Mouse (Mus musculus) urinary bladder, postnatal 4 days (tissue): Measurements from ENCODE around the gene Foxa3.
A peak's percentile ranks its signal among the peaks of the same experiment; 100 is the strongest.
"Not testable (repeated sequence)": the region's sequence is repeated elsewhere in the genome, so short reads cannot be mapped to it uniquely, and the experiment has no call there.

Source experiments
- DNase-seq, 2 experiments: peaks; one replicate each; pipeline ENCODE4 v3.0.0; 2021 to 2022; ENCODE audit warnings: low spot score in 2 of 2

Gene Foxa3

DNA sequence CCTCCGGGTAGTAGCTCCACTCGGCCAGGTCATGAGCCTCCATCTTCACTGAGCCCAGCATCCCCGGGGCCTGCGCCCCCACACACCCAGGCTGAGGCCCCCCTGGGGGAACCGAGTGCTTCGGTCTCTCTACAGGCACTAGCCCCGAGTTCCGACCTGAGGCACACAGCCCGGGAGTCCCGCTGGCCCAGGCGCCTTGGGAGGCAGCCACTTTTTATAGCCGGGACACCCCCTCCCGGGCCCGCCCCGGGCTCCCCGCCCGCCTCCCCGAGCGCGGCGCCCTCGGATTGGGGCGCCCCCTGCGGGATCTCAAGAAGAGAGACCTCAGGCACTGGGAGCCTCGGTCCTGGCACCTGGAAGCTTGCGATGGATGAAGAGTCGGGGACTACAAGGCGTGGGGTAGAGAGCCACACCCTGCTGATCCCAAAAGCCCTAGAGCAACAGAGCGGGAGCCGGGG, at the start of gene Foxa3:
Gene Foxa3, minus strand, starts transcription at position 182 of the 458 bp plus-strand sequence.
- DNase-seq: peak in 1 of 2 experiments; percentile 48

DNA sequence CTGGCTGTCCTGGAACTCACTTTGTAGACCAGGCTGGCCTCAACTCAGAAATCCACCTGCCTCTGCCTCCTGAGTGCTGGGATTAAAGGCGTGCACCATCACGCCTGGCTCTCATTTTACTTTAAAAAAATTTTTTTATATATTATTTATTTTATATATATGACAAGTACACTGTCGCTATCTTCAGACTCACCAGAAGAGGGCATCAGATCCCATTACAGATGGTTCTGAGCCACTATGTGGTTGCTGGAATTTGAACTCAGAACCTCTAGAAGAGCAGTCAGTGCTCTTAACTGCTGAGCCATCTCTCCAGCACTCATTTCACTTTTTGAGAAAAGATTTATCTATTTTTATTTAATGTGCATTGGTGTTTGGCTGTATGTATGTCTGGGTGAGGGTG, 47.7 kb upstream of the Foxa3 start:
- not testable (repeated sequence) for DNase-seq

DNA sequence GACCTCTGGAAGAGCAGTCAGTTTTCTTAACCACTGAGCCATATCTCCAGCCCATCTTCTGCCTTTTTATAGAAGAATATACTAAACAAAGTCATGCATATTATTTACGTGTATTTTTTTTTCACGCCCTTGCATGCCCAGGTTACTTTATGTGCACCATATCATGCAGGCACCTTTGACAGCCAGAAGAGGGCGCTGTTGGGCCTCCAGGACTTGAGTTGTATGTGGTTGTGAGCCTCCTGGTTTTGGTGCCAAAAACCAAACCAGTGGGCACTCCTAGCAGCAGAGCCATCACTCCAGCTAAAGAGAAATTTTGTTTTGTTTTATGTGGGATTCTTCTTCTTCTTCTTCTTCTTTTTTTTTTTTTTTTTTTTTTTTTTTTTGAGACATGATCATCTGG, 46.2 kb upstream of the Foxa3 start:
- no peak for DNase-seq

DNA sequence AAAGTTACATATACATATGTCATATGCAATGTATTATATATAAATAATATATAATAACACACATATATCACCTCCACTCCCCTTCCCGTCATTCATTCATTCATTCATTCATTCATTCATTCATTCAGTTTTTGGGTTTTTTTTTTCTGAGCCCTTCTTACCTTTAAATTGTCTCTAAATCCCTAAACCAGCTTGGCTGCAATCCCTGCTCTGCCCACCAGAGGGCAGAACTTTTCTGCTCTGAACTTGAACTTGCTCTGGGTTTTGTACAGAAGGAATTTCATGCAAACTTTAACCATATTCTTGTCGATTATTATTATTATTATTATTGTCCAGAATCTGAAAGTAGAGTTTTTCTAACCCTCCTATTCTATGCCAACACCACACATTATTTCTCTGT, 45.4 kb upstream of the Foxa3 start:
- no peak for DNase-seq

DNA sequence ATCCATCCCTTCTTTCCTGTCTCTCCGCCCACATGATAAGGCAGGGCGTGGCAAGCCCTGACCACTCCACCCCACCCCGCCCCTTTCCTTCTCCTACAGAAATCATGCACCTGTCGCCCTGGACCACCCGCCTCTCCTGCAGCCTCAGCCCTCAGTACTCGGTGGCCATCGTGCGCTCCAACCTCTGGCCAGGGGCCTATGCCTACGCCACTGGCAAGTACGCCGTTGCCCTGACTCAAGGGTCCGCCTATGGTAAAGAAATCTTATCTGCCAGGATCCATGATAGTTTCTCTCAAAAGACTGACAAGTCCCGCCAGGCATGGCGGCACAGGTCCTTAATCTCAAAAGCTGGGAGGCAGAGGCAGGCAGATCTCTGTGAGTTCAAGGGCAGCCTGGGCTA, 44.6 kb upstream of the Foxa3 start:
- DNase-seq: no peak

DNA sequence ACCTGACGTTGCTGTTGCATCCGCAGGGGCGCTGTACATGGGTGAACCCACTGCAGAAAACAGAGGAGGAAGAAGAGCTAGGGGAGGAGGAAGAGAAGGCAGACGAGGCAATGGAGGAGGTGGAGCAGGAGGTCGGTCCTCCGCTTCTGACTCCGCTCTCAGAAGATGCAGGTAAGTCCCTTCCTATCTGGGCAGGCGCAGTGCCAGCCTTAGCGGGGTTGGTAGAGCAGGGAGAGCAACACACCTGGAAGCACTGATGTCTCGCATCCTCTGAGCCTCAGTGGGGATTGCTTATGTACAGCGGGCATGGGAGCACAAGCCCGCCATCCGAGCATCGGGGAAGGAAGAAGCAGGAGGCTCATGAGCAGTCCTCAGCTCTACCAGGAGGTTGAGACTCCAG, 43.7 kb upstream of the Foxa3 start:
- DNase-seq: peak in 1 of 2 experiments; percentile 55

DNA sequence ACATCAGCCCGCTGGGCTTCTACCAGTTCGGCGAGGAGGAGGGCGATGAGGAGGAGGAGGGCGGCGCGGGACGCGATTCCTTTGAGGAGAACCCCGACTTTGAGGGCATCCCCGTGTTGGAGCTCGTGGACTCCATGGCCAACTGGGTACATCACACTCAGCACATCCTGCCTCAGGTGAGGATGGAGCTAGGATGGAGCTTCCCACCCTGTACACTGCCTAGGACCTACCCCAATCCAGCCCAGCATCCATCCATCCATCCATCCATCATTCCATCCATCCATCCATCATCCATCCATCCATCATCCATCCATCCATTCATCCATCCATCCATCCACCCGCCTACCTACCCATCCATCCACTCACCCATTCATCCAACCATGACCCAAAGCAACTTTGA, 42.6 kb upstream of the Foxa3 start:
- DNase-seq: no peak

DNA sequence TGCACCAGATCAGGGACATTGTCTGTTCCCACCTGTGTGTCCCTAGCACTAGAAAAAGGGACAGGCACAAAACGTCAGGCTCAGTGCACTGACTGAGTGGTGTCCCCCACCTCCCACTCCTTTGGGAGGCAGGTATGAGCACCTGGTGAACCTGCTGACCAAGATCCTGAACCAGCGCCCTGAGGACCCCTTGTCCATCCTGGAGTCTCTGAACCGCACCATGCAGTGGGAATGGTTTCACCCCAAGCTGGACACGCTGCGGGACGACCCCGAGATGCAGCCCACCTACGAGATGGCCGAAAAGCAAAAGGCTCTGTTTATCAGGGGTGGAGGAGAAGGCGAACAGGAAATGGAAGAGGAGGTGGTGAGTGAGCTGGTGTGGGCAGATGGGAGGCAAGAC, 34.1 kb upstream of the Foxa3 start:
- peak in 1 of 2 experiments; percentile 52 for DNase-seq

DNA sequence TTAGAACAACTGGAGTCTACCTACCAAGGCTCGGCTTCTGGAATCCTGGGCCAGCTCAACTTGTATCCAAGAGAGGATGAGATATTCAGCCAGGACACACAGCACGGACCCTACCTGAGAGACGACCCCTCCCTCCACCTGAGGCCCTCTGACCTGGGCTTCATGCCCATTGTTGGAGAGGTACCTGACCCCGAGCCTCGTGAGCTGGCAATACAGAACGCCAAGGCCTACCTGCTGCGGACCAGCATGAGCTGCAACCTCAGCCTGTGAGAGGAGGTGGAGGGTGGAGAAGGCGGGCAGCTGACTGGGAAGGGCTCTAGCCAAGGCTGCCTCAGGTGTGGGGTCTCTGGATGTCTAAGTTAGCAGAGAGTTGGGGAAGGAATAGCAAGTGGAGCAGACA, 31.8 kb upstream of the Foxa3 start:
- DNase-seq: no peak

DNA sequence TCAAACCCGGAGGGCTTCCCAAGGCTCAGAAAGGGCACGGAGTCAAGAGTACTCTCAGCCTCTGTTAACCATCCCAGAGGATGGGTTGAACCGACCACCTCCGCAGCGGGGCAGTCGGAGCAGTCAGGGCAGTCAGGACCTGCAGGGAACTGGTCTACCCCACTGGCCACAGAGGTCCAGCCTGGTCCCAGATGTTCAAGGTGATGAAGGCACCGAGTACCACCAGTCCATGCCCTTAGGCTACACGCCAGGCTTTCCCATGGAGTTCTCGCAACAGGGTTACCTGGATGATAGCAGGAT, 31.4 kb upstream of the Foxa3 start:
- no peak for DNase-seq

DNA sequence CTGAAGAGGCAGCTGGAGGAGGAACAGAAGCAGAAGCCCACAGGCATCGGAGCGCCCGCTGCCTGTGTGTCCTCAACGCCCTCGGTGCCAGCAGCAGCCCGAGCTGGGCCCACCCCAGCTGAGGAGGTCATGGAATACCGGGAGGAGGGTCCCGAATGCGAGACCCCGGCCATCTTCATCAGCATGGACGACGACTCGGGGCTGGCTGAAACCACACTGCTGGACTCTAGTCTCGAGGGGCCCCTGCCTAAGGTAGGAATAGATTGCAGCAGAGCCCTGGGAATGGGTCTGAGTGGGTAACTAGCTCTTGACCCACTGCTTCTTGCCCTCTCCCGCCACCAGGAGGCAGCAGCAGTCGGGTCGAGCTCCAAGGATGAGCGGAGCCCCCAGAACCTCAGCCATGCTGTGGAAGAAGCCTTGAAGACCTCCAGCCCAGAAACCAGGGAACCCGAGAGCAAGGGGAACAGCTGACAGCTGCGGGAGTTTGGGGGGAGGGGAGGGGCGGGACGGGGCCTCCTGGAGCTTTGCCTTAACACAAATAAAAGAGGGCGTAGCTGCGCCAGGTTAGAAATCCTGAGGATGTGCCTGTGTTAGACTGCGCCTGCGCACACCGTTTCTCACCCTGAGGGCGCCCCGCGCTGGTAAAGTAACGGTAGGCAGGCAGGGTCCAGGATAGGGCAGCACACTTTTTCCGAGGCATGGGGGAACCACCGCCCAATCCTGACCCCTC, 30.9 kb upstream of the Foxa3 start, which contains the start of gene Rsph6a:
Gene Rsph6a, plus strand, starts transcription at position 644 of the 730 bp plus-strand sequence.
- DNase-seq: no peak

DNA sequence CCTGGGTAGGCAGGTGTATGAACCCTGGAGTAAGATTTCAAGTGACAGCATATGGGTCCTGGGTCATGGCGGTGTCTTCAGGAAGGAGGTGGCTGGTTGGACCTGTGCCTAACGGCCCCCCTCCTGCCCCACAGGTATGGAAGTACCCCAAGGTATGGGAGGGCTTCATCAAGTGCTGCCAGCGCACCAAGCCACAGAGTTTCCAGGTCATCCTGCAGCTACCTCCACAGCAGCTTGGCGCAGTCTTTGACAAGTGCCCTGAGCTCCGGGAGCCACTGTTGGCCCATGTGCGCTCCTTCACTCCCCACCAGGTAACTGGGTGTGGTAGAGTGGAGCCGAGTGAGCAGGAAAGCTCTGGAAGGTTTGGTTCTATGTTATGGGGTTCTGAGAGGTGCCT, 29.8 kb upstream of the Foxa3 start:
- DNase-seq: no peak

DNA sequence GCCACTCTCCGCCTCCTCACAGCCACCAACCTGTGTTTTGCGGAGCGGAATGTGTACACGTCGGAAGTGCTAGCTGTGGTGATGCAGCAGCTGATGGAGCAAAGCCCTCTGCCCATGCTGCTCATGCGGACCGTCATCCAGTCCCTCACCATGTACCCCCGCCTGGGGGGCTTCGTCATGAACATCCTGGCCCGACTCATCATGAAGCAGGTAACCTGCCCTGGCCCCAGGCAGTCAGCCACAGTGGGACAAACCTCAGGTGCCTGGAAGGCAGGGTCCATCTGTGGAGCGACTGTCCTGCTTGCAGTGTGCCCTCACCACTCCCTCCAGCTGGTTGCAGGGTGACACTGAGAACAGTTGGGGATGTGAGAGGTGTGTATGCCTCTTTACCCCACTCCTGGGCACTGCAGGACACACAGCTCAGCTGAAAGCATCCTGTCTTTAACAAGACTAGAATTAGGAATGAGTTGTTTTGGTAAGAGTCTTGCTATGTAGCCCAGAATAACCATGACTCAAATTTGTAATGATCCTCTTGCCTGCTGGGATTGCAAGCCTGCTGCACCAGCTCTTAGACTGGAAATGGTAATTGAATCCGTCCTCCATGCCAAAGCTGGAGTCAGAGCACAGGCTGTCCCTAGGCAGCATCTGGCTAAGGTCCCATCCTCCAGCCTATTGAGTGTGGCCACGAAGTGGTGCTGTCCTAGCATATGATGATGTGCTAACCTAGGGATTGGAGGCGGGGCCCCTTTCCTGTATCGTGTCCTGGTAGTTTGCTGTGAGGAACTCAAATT, 29.2 kb upstream of the Foxa3 start:
- no peak for DNase-seq

DNA sequence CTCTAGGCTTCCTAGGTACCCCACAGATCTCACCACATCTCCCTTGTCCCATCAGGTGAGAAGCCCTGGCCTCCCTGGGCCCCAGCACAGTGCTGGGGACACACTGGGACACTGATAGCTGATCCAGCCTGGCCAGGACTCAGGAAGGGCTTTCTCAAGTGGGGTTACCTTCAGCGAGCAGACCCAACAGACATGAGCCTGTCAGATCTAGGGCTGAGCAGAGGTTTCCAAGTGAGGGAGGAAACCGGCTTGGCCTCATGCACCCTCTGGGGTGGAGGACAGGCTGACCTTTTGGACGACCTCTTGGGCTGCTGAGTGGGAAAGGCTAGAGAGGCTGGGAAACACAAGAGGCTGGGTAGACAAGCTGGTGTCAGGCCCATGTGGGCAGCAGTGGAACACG, 27.8 kb upstream of the Foxa3 start:
- DNase-seq: no peak

DNA sequence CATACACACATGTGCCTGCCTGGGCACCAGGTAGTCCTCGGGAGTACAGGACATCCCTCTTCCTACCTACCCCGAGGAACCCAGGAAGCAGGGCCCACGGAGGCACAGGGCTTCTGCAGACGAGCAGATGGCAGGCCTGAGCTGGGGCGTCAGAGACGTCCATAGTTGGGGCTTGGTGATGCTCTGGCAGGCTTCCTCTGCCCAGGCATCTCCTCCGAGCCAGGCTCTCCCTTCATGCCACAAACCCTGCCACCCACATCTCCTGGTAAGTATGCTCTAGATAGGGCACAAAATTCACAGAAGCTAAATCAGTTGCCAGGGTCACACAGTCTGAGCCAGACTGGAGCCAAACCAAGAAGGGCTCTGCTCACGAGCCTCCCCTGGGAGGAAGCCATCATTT, 26.8 kb upstream of the Foxa3 start:
- DNase-seq: no peak

DNA sequence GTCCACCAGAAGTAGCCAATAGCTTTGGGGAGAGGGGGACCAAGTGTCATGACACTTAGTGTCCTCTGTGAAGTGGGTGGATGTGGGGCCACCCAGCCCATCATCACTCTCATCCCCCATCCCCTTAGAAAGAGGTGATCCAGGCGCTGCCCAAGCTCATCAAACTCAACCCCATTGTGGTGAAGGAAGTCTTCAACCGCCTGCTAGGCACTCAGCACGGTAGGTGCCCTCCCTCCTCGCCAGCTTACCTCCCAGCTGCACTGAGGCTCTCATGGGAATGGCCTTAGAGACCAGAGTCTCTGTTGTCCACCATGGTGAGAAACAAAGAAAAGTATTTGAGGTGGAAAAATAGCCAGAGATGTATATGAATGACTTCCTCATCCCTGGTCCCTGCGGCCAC, 25.9 kb upstream of the Foxa3 start:
- no peak for DNase-seq

DNA sequence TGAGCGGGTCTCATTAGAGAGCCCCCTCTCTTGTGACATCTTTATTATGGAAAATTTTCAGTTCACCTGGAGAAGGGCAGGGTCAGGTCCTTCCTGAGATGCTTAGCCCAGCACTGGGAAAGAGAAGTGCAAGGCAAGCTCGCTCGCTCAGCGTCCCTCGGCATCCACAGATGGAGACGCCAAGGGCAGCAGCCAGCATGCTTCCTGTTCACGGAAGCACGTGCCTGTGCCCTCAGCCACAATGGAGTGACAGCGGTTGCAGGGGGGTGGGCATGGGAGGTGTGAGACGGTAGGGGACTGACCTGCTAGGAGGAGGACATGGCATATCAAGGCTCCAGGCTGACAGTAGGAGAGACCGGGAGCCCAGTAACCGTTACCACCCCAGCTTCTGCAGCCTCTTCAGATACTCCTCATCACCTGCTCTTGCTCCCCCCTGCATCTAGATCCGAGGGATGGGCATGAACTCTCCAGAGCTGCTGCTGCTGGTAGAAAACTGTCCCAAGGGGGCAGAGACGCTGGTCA, 24.7 kb upstream of the Foxa3 start:
- DNase-seq: no peak

DNA sequence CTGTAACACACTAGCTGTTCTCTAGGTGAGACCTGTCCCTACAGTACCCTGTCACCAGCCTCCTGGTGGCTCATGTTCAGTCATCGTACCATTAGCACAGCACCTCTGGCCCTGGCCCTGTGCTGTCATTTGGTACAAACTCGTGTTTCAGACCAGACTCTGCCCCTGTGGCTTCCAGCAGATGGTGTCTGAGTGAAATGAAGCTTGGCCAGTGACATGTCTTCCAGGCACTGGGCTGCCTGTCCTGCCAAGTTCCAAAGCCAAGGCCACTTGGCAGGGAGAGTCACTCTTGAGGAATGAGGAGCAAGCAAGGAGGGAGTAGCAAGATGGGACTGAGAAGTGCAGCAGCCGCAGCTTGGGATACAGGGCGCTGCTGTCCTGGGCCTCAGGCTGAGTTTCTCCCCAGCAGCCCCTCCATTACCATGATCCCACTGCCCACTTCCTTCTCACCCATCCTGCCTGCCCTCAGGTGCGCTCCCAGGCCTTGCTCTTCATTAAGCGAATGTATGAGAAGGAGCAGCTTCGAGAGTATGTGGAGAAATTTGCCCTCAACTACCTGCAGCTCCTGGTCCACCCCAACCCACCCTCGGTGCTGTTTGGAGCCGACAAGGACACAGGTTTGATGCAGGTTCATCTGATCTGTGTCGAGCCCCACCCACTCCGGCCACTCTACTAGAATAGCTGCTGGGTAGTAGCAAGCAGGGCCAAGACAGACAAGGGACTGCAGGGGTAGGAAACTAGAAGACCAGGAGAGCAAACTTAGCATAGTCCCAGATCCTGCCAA, 23.1 kb upstream of the Foxa3 start:
- DNase-seq: no peak

DNA sequence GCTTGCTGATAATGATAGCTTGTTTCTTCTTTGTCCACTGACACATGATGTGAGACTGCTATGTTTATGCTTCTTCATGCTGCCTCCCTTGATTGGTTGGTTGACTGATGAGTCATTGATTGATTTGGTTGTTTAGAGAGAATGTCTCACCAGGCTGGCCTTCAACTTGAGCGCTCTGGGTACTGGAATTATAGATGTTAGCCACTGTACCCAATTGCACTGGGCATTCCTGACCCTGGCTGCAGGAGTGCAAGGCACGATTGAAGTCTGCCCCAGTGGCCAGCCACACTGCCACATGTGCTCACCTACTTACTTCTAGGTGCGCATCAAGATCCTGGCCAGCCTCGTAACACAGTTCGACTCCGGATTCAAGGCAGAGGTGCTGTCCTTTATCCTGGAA, 21.3 kb upstream of the Foxa3 start:
- DNase-seq: no peak

DNA sequence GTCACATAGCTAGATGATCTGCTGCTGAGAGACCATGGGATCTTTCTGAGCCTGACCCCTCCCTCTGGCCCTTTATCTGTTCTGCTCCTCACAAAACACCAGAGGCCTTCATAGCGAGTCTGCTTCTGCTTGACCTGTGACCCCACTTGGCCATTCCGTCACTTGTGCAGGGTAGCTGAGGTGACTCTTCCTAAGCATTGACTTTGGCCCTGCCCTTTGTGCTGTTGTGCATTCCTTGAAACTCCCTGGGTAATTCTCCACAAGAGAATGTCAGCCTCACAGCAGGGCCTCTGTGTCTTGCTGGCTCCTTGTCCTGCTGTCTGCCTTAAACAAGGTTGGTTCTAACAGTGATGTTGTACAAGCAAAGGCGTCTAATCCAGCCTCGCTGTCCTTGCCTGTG, 8.3 kb upstream of the Foxa3 start:
- DNase-seq: no peak

DNA sequence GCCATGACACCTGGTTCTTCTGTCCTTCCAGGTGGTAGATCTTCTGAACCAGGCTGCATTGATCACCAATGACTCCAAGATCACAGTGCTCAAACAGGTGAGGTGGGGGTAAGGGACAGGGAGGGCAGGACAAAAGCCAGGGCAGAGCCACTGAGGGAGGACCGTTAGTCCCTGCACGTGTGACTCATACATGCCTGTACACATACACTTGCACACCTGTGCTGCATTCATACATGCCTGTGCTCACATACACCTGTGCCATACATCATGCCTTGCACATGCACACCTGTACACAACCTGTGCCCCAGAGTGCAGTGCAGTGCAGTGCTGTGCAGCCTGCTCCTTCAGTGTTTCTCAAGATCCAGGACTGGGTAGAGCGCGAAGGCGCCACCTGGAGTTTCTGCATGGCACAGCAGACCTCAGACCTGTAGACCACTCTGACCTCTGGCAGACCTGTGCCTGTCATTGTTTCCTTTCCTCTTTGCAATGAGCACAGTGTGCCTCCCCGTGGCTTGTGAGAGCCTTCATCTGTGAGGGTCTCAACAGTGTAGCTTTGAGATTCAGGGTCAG, 5.8 kb upstream of the Foxa3 start:
- DNase-seq: no peak

DNA sequence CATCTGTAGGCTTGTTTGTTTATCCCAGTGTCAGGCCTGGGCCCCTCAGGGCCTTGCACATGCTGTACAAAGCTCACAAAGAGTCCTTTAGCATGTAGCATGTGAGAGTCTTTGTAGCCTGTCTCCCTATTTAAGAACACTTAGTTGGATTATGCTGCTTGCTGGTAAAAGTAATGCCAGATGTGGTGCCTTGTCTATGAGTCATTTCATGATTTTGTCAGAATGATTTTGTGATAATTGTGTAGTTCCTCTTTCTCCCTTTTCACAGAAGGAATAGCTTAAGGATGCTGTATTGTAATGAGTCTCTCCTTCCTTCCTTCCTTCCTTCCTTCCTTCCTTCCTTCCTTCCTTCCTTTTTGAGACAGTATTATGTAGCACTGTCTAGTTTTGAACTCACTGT, 4.7 kb upstream of the Foxa3 start:
- DNase-seq: no peak
